Comparison of ENCODE assay signal across 8 mouse cellular contexts in the genomic region with DNA sequence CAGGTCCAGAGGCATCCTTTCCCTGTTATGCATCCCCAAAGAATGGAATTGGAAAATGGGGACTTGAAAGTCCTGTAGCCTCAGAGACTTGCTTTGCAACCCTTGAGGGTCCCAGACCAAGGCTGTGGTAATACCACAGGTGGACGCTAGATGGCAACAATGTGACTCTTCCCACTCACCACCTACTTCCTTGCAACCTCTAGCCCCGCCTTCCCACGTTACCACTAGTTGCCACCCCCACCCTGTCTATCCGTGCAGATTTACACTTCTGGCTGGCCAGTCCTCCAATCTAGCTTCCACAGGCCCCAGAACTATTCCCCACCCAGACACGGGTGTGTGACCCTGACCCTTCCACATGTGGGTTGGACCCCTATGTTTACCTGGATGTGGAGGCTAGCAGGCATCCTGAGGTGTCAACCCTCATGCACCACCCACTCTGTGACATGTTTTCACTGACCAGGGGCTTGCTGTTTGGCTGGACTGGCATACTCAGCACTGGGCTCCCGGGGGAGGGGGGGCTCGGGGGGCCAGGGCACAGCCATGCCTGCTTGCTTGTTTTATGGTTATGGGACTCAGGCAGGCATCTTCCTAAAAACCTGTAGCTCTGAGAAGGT. TPM values are rescaled to one million over a fixed set of nuclear protein-coding genes. Genes with fewer than 3 reads are reported as not detected.
DNase-seq lines count a peak whose midpoint lies in the region; ATAC-seq and TF ChIP-seq lines count a peak whose summit lies in the region.

No protein-coding gene starts in this region.

- TF ChIP-seq POLR2A in cortical plate, adult 2 months (IDR thresholded peaks at IDR 0.05; ENCODE audit: extremely low read depth, insufficient read depth, low read length): 0 out of 2 replicates have a peak, but pooled peaks have one; percentile 3
- no peak for TF ChIP-seq POLR2A in testis, adult 2 months (IDR thresholded peaks at IDR 0.05; ENCODE audit: control insufficient read depth, low read depth, low read length)

- ATAC-seq in liver, embryonic 12.5 days: no peak; the same call in 1 of the 2 replicates

- no peak overlapping the region for H3K4me3 ChIP-seq in cortical plate, adult 2 months (ENCODE audit: insufficient read depth, low read length)
- no peak overlapping the region for H3K4me3 ChIP-seq in liver, embryonic 12.5 days
- no peak overlapping the region for H3K4me3 ChIP-seq in testis, adult 2 months (ENCODE audit: control insufficient read depth, low read depth, low read length)

- 10% methylated on average over 7 of the region's 7 CpGs for WGBS in liver, embryonic 12.5 days (ENCODE audit: insufficient replicate concordance)

- 0 out of 2 replicates have a peak, but pooled peaks cover 7% of the 10 kb centered on the region for H3K27me3 ChIP-seq in liver, embryonic 12.5 days (replicated peaks)
- no peaks in the 10 kb centered on the region for H3K27me3 ChIP-seq in testis, adult 2 months (ENCODE audit: control insufficient read depth, insufficient read depth, low read length)

- H3K4me1 ChIP-seq in cortical plate, adult 2 months (ENCODE audit: control insufficient read depth, insufficient read depth, low read length): no peaks in the 10 kb centered on the region
- peaks cover 4% of the 10 kb centered on the region for H3K4me1 ChIP-seq in liver, embryonic 12.5 days
- H3K4me1 ChIP-seq in testis, adult 2 months (ENCODE audit: control insufficient read depth, insufficient read depth, low read length): peaks cover 13% of the 10 kb centered on the region

- no peak overlapping the region for H3K9ac ChIP-seq in liver, embryonic 12.5 days

- peak overlapping the region; percentile 40 for H3K4me2 ChIP-seq in liver, embryonic 12.5 days

- H3K27ac ChIP-seq in cortical plate, adult 2 months (ENCODE audit: insufficient read depth, low read length): no peak overlapping the region
- no peak overlapping the region for H3K27ac ChIP-seq in liver, embryonic 12.5 days
- no peak overlapping the region for H3K27ac ChIP-seq in testis, adult 2 months (ENCODE audit: control insufficient read depth, insufficient read depth, low read depth, low read length)

- TF ChIP-seq CTCF in cortical plate, adult 2 months (IDR thresholded peaks at IDR 0.05; ENCODE audit: extremely low read depth, insufficient read depth, low read length): peak; percentile 81
- peak; percentile 94; the same call in 1 of the 2 replicates for TF ChIP-seq CTCF in testis, adult 2 months (IDR thresholded peaks at IDR 0.05; ENCODE audit: control insufficient read depth, insufficient read depth, insufficient replicate concordance, low read depth, low read length)

- DNase-seq in A20 (ENCODE audit: low read depth, low spot score): peak; percentile 79
- DNase-seq in NIH3T3 (ENCODE audit: low read depth): peak; percentile 85
- DNase-seq in heart, adult 18-20 months: peak; percentile 41 to 74
- peak; percentile 48 for DNase-seq in kidney, adult 11 months
- DNase-seq in naive thymus-derived CD4-positive, alpha-beta T cell, adult 2 months (ENCODE audit: low read depth): peak; percentile 83

- H3K36me3 ChIP-seq in liver, embryonic 12.5 days: peaks cover 28% of the 10 kb centered on the region
- H3K36me3 ChIP-seq in testis, adult 2 months (ENCODE audit: control insufficient read depth, insufficient read depth, low read length): no peaks in the 10 kb centered on the region

- no peaks in the 10 kb centered on the region for H3K9me3 ChIP-seq in liver, embryonic 12.5 days (replicated peaks)

RNA-seq across cellular contexts. Expression of a gene that starts 31.3 kb away (rescaled TPM):
- 7.9 and 12.4 TPM in 2 replicates for polyA plus RNA-seq in cortical plate, adult 2 months (2012; rRNA removed)
- total RNA-seq in heart, adult 18-20 months (2021): under 1 TPM; 0.17 to 0.21 TPM
- polyA plus RNA-seq in liver, embryonic 12.5 days (2016; fragmentation: Nextera tagmentation; extraction: Ambion mirVana): 0.38 and 0.72 TPM in 2 replicates
- polyA plus RNA-seq in testis, adult 2 months (2012; rRNA removed): 0.53 and 0.67 TPM in 2 replicates
